Mouse (Mus musculus): Measurements from ENCODE around the gene Pard3. TPM values are rescaled to one million over a fixed set of nuclear protein-coding genes. Genes with fewer than 3 reads are reported as not detected.

The Pard3 gene
- total RNA-seq, 2 experiments from 2014 or later = 35.2 to 39.0 TPM

- no peak for DNase-seq
Observed at GRCm38 (mm10) chr8:127501756-127502155, 438.1 kb downstream of the Pard3 start.

DNA sequence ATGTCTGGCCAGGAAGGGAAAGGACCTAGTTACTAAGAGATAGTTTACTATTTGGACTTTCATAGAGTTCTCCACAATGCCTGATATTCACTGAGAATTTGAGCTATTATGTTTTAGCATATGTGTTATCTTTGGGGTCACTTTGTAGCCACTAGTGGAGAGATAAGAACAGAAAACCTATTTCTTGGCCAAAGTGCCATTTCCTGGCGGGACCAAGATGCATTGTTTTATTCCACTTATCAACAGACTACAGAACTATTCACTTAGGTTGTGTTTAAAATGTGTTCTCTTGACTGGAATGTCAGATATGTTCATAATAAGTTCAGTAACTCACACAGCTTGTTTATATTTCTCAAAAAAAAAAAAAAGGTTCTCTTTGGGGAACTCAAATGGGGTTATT is 441.6 kb downstream of the Pard3 start:
- DNase-seq = no peak

DNA sequence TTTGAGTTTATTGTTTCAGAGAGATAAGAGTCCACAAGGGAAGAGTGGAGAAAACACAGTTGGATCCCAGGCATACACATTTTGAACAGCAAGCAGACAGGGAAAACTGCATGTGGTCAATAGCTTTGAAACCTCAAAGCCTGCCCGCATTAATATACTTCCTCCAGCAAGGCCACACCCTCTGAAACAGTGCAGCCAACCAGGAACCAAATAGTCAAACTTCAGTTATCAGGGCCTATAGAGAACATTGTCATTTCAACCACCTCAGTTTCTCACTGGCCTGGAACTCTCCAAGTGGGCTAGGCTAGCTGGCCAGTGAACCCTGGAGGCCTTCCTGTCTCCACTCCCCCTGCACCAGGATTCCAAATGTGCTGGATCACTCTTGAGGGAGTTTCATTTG is 442.6 kb downstream of the Pard3 start:
- DNase-seq = no peak

DNA sequence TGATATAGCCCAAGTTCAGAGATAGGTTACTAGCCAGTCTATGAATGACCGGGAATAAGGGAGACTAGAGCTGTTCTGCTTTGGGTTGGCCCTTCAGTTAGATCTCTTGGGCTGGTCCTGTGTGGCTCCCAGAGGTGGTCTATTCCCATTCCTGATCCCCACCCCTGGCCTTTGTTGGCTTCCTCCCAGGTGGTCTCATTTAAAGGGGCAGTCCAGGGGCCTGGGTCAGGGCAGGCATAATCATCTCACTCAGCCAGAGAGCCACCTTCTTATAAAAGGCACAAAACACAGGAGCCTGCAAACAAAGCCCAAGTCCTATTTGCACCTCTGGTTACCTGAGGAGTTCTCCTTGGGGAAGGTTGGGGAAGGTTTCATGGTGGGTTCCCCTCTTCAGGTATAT is 447.6 kb downstream of the Pard3 start:
- no peak for DNase-seq

DNA sequence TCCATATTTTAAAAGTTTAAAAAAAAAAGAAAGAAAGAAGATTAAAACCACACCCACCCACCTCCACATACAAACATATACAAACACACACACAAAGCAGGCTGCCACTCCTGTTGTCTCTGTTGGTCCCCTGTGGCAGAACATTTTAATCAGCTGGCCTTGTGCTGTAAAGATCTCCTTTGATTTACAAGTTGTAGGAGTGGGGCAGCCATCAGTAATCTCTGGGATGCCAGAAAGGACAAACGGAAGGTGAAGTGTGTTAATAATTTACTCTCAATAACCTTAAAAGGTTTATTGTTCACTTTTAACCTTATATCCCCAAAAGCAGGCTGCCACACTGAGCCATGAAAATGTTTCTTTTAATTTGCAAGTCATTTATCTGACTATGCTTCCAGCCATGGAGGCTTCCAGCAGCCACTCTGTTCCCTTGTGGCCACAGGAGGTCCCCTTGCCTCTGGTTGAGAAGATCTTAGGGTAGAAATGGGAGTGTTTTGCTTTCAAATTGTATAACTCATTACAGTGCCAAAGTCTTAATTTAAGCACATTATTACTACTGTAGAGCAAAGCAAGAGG is 448.4 kb downstream of the Pard3 start:
- no peak for DNase-seq

- no peak for DNase-seq
Observed at GRCm38 (mm10) chr8:127512580-127512979, 448.9 kb downstream of the Pard3 start.

- no peak for DNase-seq
Observed at GRCm38 (mm10) chr8:127514810-127515735, 451.4 kb downstream of the Pard3 start.

GRCm38 (mm10) chr8:127516043-127516442 is 452.4 kb downstream of the Pard3 start:
- DNase-seq = no peak

GRCm38 (mm10) chr8:127525673-127526072 is 462.0 kb downstream of the Pard3 start:
- DNase-seq = no peak

- DNase-seq = no peak
Observed at GRCm38 (mm10) chr8:127528315-127528714, 464.6 kb downstream of the Pard3 start.

GRCm38 (mm10) chr8:127529746-127530145 is 466.1 kb downstream of the Pard3 start:
- DNase-seq = no peak

- DNase-seq = no peak
Observed at GRCm38 (mm10) chr8:127531866-127532265, 468.2 kb downstream of the Pard3 start.

DNA sequence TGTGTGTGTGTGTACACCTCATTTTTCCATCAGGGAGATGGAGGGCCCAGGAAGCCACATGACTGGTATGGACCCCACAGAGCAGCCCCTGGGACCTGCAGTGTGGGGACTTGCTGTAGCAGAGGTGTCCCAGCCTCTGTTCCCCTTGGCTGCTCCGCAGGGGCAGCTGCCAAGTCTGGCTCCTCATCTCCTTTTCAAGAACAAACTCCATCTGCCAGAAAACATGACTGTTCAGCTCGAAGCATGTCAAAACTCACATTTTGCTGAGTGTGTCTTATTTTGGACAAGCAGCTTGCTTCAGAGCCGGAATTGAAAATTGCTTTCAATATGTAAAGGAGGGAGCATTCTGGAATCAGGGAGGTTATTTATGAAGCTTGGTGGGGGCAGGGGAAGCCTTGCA is 471.1 kb downstream of the Pard3 start:
- DNase-seq = no peak

DNA sequence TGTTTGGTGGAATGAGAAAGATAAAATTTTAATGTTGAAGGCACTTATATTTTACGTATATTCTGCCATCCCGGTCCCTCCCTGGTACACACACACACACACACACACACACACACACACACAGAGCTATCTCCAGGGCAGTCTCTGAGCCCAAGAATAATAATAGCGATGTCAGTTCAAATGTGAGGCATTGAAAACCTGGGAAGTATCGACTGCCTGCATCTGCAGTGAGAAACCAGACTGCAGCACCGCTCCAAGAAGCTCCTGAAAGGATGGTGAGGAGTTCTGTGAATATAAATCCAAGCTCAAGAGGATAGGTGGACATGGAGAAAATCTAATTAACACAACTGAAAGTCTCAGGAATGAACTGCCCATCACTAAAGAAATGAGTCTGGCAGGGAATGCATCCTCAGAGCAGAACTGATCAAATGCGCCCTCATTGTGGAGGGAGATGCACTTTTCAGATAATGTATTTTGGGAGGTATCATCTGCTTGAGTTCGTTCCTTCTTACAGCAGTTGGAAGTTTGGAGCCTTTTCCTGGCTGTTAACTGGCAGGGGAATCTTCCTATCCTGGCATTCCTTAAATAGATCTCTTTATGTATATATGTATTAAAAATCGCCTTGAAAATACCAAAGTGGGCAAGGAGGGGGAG is 471.6 kb downstream of the Pard3 start:
- no peak for DNase-seq

DNA sequence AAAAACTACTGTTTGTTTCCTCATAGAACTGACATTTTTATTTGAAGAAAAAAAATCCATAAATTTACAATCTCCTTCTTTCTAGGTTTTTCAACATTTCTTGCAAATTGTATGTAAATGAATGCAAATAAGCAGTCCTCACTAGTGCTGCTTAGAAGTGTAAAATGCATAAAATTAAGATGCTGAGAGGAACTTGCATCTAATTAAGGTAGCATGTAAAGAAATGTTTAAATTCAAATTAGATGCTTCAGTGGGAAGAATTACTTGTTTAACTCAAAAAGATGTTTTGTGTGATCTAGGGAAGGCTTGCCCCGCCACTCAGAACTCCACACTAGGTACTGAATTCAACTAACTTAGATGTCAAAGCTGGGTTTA is 472.1 kb downstream of the Pard3 start:
- no peak for DNase-seq

DNA sequence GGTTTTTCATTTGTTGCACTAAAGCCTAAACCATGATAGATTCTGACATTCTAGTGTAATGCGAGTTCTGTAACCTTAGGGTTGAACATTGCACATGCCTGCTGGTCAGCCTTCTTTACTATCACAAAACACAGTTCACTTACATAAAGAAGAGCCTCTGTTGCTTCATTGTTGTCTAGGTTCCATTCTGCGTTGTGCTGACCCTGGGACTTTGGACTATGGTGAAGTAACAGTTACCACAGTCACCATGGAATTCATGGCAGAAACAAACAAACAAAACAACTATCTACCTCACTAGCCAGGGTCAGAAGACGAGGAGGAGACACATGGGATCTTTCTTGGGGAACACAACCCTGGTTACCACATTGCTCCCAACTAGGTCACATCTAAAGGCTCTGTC is 476.1 kb downstream of the Pard3 start:
- DNase-seq = no peak

DNA sequence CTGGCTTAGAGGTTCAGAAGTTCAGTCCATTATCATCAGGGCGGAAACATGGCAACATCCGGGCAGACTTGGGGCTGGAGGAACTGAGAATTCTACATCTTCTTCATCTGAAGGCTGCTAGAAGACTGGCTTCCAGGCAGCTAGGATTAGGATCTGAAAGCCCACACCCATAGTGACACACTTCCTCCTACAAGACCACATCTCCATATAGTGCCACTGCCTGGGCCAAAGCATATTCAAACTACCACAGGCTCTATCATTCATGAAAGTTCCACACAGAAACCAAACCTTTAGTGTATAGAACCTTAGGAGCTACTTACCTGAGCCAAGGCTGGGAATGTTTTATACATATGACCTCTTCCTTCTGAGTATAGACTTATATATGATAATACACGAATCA is 476.6 kb downstream of the Pard3 start:
- DNase-seq = no peak

DNA sequence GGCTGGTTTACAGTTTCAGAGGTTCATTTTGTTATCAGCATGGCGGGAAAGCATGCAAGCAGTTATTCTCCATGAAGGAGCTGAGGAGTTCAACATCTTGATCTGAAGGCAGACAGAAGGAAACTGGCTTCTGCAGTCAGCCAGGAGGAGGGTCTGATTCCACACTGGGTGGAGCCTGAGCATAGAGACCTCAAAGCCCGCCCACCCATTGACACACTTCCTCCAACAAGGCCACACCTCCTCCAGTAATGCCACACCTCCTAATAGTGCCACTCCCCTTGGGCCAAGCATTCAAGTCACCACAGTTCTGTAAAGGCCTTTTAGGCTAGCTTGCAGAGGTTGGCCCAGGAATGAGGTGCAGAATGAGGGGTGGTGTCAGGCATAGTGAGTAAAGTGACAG is 478.5 kb downstream of the Pard3 start:
- DNase-seq = no peak

- DNase-seq = no peak
Observed at GRCm38 (mm10) chr8:127543676-127544075, 480.0 kb downstream of the Pard3 start.

GRCm38 (mm10) chr8:127546161-127546560 is 482.5 kb downstream of the Pard3 start:
- no peak for DNase-seq

DNA sequence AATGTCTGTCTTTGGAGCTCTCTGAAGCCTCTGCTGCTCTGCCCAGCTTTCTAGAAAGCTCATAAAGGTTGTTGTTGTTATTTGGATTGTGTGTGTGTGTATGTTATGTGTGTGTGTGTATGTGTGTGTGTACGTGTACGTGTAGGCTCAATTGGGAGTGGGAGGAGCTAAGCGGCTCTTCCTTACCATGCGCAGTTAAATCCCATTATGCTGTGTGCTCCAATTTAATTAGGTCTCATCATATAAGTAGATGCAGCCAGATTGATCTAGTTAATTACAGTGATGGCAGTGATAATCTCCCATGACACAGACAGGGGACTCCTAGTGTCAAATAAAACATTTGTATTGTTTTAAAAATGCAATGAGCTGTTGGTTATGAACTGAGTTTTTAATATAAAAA is 487.2 kb downstream of the Pard3 start:
- no peak for DNase-seq

DNA sequence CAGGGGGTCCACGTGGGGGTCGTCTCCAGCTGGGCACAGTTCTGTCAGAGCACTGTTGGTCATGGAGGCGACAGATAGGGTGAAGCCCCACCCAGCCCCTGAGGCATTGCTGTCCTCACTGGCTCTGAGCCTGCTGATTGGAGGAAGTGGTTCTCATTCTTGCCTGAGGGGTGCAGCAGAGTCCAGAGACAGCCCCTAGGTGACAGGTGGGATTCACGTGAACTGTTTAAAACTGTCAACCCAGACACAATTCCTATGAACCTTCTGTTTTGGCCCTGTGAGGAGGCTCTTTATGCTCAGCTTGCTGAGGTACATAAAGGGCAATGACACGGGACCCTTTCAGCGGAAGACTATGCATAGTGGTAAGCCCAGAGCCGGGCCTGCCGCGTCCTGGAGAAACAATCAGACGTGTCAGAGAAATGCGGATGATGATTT is 488.5 kb downstream of the Pard3 start:
- no peak for DNase-seq

DNA sequence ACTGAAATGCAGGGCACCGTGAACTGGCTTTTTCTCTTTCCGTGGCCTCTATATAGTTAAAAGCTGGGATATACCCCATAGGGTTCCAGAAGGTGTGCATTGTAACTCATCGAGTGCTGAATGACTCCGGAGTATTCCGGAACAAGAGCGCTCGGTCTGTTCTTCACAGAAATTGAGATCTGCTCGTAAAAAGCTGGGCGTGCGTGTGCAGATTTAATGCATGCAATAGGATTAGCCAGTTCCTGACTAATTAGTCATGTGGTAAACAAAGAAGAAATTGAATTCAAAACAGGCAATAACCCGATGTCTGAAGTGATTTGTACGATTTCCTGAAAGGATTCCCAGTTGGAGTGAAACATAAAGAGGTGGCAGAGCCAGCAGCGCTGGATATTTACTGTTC is 489.1 kb downstream of the Pard3 start:
- no peak for DNase-seq
